ENCODE assay signal across 9 mouse cellular contexts in the genomic region with DNA sequence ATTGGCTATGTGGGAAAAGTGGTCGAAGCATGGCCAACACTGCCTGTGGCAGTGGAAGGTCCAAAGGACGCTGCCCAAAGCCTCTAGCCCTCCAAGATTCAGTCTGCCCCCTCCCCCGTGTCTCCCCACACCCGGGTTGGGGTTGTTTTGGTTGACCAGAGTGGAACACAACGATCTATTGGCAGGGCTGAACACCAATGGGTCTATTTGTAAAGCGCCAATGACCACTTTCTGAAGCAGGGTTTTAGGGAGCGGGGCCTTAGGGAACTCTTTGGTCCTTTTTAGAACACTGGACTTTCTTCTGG. TPM values are rescaled to one million over a fixed set of nuclear protein-coding genes. Genes with fewer than 3 reads are reported as not detected.
DNase-seq lines count a peak whose midpoint lies in the region; ATAC-seq lines count a peak whose summit lies in the region.
"Had no signal": no experiment of that assay in that cellular context is flagged by ENCODE, and none has a peak within 500 bp of the region (broad histone marks: within the 10 kb centered on the region; RNA-seq: fewer than 3 reads in every experiment).

No protein-coding gene starts in this region.

- H3K4me1 ChIP-seq in heart, embryonic 10.5 days = peaks cover 32% of the 10 kb centered on the region
- H3K4me1 ChIP-seq in embryonic facial prominence, embryonic 12.5 days = peaks cover 31% of the 10 kb centered on the region
- H3K4me1 ChIP-seq in hindbrain, embryonic 10.5 days (replicated peaks) = peaks cover 39% of the 10 kb centered on the region
- H3K4me1 ChIP-seq in liver, embryonic 15.5 days (replicated peaks) = no peaks in the 10 kb centered on the region

- H3K4me3 ChIP-seq in heart, embryonic 10.5 days = peak overlapping the region; percentile 76
- H3K4me3 ChIP-seq in embryonic facial prominence, embryonic 12.5 days = peak overlapping the region; percentile 83; the same call in 1 of the 2 replicates
- peak overlapping the region; percentile 71; the same call in 1 of the 2 replicates for H3K4me3 ChIP-seq in hindbrain, embryonic 10.5 days
- no peak overlapping the region for H3K4me3 ChIP-seq in liver, embryonic 15.5 days (replicated peaks)

- ATAC-seq in embryonic facial prominence, embryonic 12.5 days (ENCODE audit: insufficient number of reproducible peaks, insufficient read depth, low FRiP score, low TSS enrichment) = no peak
- ATAC-seq in liver, embryonic 15.5 days (ENCODE audit: insufficient read depth) = no peak
- no peak for ATAC-seq in megakaryocyte-erythroid progenitor cell, adult 5-6 weeks (replicated peaks; ENCODE audit: low FRiP score, low TSS enrichment, poor library complexity, severe bottlenecking)

- no peaks in the 10 kb centered on the region for H3K9me3 ChIP-seq in heart, embryonic 10.5 days
- H3K9me3 ChIP-seq in embryonic facial prominence, embryonic 12.5 days = no peaks in the 10 kb centered on the region
- no peaks in the 10 kb centered on the region for H3K9me3 ChIP-seq in hindbrain, embryonic 10.5 days
- no peaks in the 10 kb centered on the region for H3K9me3 ChIP-seq in liver, embryonic 15.5 days (replicated peaks)
- H3K9me3 ChIP-seq: megakaryocyte, embryonic 14.5 days had no signal

- H3K27me3 ChIP-seq in heart, embryonic 10.5 days (ENCODE audit: insufficient read depth, poor library complexity, severe bottlenecking) = peaks cover 65% of the 10 kb centered on the region
- peaks cover 8% of the 10 kb centered on the region; the same call in 1 of the 2 replicates for H3K27me3 ChIP-seq in embryonic facial prominence, embryonic 12.5 days
- peaks cover 68% of the 10 kb centered on the region for H3K27me3 ChIP-seq in hindbrain, embryonic 10.5 days (ENCODE audit: insufficient read depth, poor library complexity, severe bottlenecking)
- peaks cover 49% of the 10 kb centered on the region for H3K27me3 ChIP-seq in liver, embryonic 15.5 days

- peak overlapping the region; percentile 82 for H3K4me2 ChIP-seq in embryonic facial prominence, embryonic 12.5 days (replicated peaks)
- peak overlapping the region; percentile 6; the same call in 1 of the 2 replicates for H3K4me2 ChIP-seq in liver, embryonic 15.5 days

- 14% methylated on average over 7 of the region's 7 CpGs for WGBS in heart, embryonic 10.5 days
- WGBS in embryonic facial prominence, embryonic 12.5 days = 10% methylated on average over 7 of the region's 7 CpGs
- WGBS in hindbrain, embryonic 10.5 days = 6% methylated on average over 7 of the region's 7 CpGs
- 15% methylated on average over 7 of the region's 7 CpGs for WGBS in liver, embryonic 15.5 days (ENCODE audit: insufficient replicate concordance)

- no peak overlapping the region for H3K9ac ChIP-seq in embryonic facial prominence, embryonic 12.5 days
- no peak overlapping the region for H3K9ac ChIP-seq in liver, embryonic 15.5 days

- H3K36me3 ChIP-seq in heart, embryonic 10.5 days = peaks cover 13% of the 10 kb centered on the region; the same call in 1 of the 2 replicates
- H3K36me3 ChIP-seq in embryonic facial prominence, embryonic 12.5 days = peaks cover 13% of the 10 kb centered on the region; the same call in 1 of the 2 replicates
- H3K36me3 ChIP-seq in hindbrain, embryonic 10.5 days = no peaks in the 10 kb centered on the region
- H3K36me3 ChIP-seq in liver, embryonic 15.5 days (replicated peaks) = no peaks in the 10 kb centered on the region

- H3K27ac ChIP-seq in heart, embryonic 10.5 days = no peak overlapping the region
- no peak overlapping the region for H3K27ac ChIP-seq in embryonic facial prominence, embryonic 12.5 days
- no peak overlapping the region for H3K27ac ChIP-seq in hindbrain, embryonic 10.5 days
- H3K27ac ChIP-seq in liver, embryonic 15.5 days (replicated peaks) = no peak overlapping the region

- no peak for DNase-seq in heart, embryonic 10.5 days (ENCODE audit: low spot score)
- DNase-seq in heart, adult 9 months (ENCODE audit: low spot score in 2 of 2) = no peak
- no peak for DNase-seq in hindbrain, embryonic 10.5 days (ENCODE audit: low spot score)
- DNase-seq in cerebellum, postnatal 4 days (ENCODE audit: low spot score in 2 of 2) = no peak
- DNase-seq in adrenal gland, adult 8-10 months = no peak

RNA-seq across cellular contexts. Expression of gene Cxcl12, which starts 1.0 kb away (rescaled TPM):
- 112 and 121 TPM in 2 replicates for polyA plus RNA-seq in heart, embryonic 10.5 days (2016; fragmentation: Nextera tagmentation; extraction: Ambion mirVana)
- polyA plus RNA-seq in embryonic facial prominence, embryonic 12.5 days (2016; fragmentation: Nextera tagmentation; extraction: Ambion mirVana) = 207 and 250 TPM in 2 replicates
- polyA plus RNA-seq in hindbrain, embryonic 10.5 days (2016; fragmentation: Nextera tagmentation; extraction: Ambion mirVana) = 63.6 and 67.1 TPM in 2 replicates
- 54.7 and 58.1 TPM in 2 replicates for polyA plus RNA-seq in liver, embryonic 15.5 days (2015; fragmentation: Nextera tagmentation; extraction: Ambion mirVana)
- 10 to 100 TPM; 37.4 to 94.2 (median 64.5) TPM for total RNA-seq in adrenal gland, adult 8-10 months (2022)
- not detected in 2 replicates for total RNA-seq in megakaryocyte-erythroid progenitor cell, adult 5-6 weeks (2014; fragmentation: Nextera tagmentation)
- total RNA-seq in megakaryocyte-erythroid progenitor cell, adult 5-6 weeks (2017) = 0.80 and 1.4 TPM in 2 replicates
